ENCODE assay signal across 14 mouse cellular contexts in the genomic region with DNA sequence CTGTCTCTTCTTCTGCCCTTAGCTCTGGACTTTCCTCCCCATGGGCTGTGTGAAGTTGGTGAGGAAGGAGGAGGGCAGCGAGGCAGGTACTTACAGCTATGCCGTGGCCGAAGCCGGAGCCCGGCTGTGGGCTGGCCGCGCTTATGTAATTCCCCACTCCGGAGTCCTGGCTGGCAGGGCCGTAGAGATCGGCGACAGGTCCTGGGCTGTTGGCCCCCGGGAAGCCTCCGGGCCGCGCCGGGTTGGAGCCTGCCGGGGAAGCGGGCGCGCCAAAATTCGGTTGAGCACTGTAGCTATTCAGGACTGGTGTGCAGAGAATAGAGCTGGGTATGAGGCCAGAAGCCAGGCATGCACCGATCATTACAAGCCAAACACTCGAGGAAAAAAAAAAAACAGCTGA. TPM values are rescaled to one million over a fixed set of nuclear protein-coding genes. Genes with fewer than 3 reads are reported as not detected.
DNase-seq lines count a peak whose midpoint lies in the region; ATAC-seq and TF ChIP-seq lines count a peak whose summit lies in the region.
"Had no signal": no experiment of that assay in that cellular context is flagged by ENCODE, and none has a peak within 500 bp of the region (broad histone marks: within the 10 kb centered on the region; RNA-seq: fewer than 3 reads in every experiment).

No protein-coding gene starts in this region.

- no peak overlapping the region for H3K4me2 ChIP-seq in hindbrain, embryonic 14.5 days (replicated peaks)
- H3K4me2 ChIP-seq in midbrain, postnatal 0 days (ENCODE audit: low read depth, low read length, poor library complexity, severe bottlenecking): peak overlapping the region; percentile 40
- H3K4me2 ChIP-seq: embryonic facial prominence, embryonic 15.5 days had no signal

- no peaks in the 10 kb centered on the region for H3K9me3 ChIP-seq in hindbrain, embryonic 14.5 days (ENCODE audit: control insufficient read depth, low read length)
- no peaks in the 10 kb centered on the region for H3K9me3 ChIP-seq in midbrain, postnatal 0 days (ENCODE audit: low read length)
- H3K9me3 ChIP-seq: embryonic facial prominence, embryonic 15.5 days had no signal

- no peak for TF ChIP-seq CTCF in midbrain, postnatal 0 days (IDR thresholded peaks at IDR 0.05)

- no peaks in the 10 kb centered on the region for H3K27me3 ChIP-seq in hindbrain, embryonic 14.5 days (ENCODE audit: control insufficient read depth, insufficient read depth, low read length)
- H3K27me3 ChIP-seq in midbrain, postnatal 0 days (ENCODE audit: insufficient read depth, low read length): no peaks in the 10 kb centered on the region
- H3K27me3 ChIP-seq: embryonic facial prominence, embryonic 15.5 days had no signal

- H3K4me1 ChIP-seq in hindbrain, embryonic 14.5 days (replicated peaks; ENCODE audit: control insufficient read depth, insufficient read depth, low read length): peaks cover 12% of the 10 kb centered on the region
- peaks cover 6% of the 10 kb centered on the region; the same call in 1 of the 2 replicates for H3K4me1 ChIP-seq in midbrain, postnatal 0 days (ENCODE audit: insufficient read depth, low read length)
- H3K4me1 ChIP-seq: embryonic facial prominence, embryonic 15.5 days had no signal

- no peak overlapping the region for H3K4me3 ChIP-seq in hindbrain, embryonic 14.5 days (replicated peaks; ENCODE audit: low read length)
- H3K4me3 ChIP-seq in midbrain, postnatal 0 days (ENCODE audit: low read depth, low read length): no peak overlapping the region
- H3K4me3 ChIP-seq: embryonic facial prominence, embryonic 15.5 days; left cerebral cortex, adult 2 months; myocyte had no signal

- H3K36me3 ChIP-seq in hindbrain, embryonic 14.5 days (replicated peaks; ENCODE audit: control insufficient read depth, insufficient read depth): peaks cover 10% of the 10 kb centered on the region; the same call in 1 of the 2 replicates
- H3K36me3 ChIP-seq in midbrain, postnatal 0 days (ENCODE audit: insufficient read depth, low read length): 0 out of 2 replicates have a peak, but pooled peaks cover 2% of the 10 kb centered on the region
- H3K36me3 ChIP-seq: embryonic facial prominence, embryonic 15.5 days had no signal

- peak; percentile 61 to 65 for DNase-seq in right cerebral cortex, postnatal 10 days (ENCODE audit: low spot score in 2 of 2)
- no peak for DNase-seq in right cerebral cortex, postnatal 25 days
- DNase-seq in cerebellum, postnatal 36 days: peak; percentile 67 to 71
- no peak for DNase-seq in hindbrain, embryonic 14.5 days (ENCODE audit: low spot score)
- no peak for DNase-seq in midbrain, postnatal 0 days (ENCODE audit: low spot score)
- no peak for DNase-seq in urinary bladder, adult 18-20 months (ENCODE audit: low spot score in 2 of 2)
- no peak for DNase-seq in embryo, embryonic 10 days (ENCODE audit: low spot score)
- DNase-seq in urinary bladder, adult 2 months (ENCODE audit: low spot score): no peak
- DNase-seq: adrenal gland, postnatal 14 days; thymus, adult 2 months had no signal

- H3K27ac ChIP-seq in hindbrain, embryonic 14.5 days: peak overlapping the region; percentile 56; the same call in 1 of the 2 replicates
- no peak overlapping the region for H3K27ac ChIP-seq in midbrain, postnatal 0 days (ENCODE audit: low read depth, low read length)
- H3K27ac ChIP-seq: embryonic facial prominence, embryonic 15.5 days; left cerebral cortex, adult 2 months had no signal

- 43% methylated on average over 23 of the region's 23 CpGs for WGBS in hindbrain, embryonic 14.5 days
- 17% methylated on average over 23 of the region's 23 CpGs for WGBS in midbrain, postnatal 0 days

- 0 out of 2 replicates have a peak overlapping the region, but pooled peaks have one; percentile 3 for H3K9ac ChIP-seq in hindbrain, embryonic 14.5 days
- H3K9ac ChIP-seq in midbrain, postnatal 0 days (replicated peaks; ENCODE audit: low read length, poor library complexity, severe bottlenecking): no peak overlapping the region; the same call in 1 of the 2 replicates
- H3K9ac ChIP-seq: embryonic facial prominence, embryonic 15.5 days had no signal

- ATAC-seq in hindbrain, embryonic 14.5 days (ENCODE audit: low FRiP score): 0 out of 2 replicates have a peak, but pooled peaks have one; percentile 13
- ATAC-seq in midbrain, postnatal 0 days (ENCODE audit: low FRiP score): no peak

RNA-seq across cellular contexts. Expression of a gene that starts 54.8 kb away (rescaled TPM):
- 0.37 TPM in 1 of 2 replicates, not detected in the other for polyA plus RNA-seq in hindbrain, embryonic 14.5 days (2014; fragmentation: Nextera tagmentation; extraction: Ambion mirVana)
- total RNA-seq in midbrain, postnatal 0 days (2014; rRNA removed): not detected in 2 replicates
- polyA plus RNA-seq in midbrain, postnatal 0 days (2015; fragmentation: Nextera tagmentation; extraction: Ambion mirVana): 0.12 TPM in 1 of 2 replicates, not detected in the other
- polyA plus RNA-seq in urinary bladder, adult 2 months (2012; rRNA removed): not detected in 2 replicates
- total RNA-seq: adrenal gland, postnatal 14 days; granulocyte monocyte progenitor cell, adult 5-6 weeks; left cerebral cortex, adult 2 months had no signal
- polyA plus RNA-seq: embryonic facial prominence, embryonic 15.5 days; myocyte; thymus, adult 2 months had no signal

Comparison
In these comparisons a context has a peak if more than half of its experiments do, and no peak if none do; other contexts are left out.
1. DNase-seq: peak in right cerebral cortex, postnatal 10 days (2 of 2) and cerebellum, postnatal 36 days (2 of 2); none in right cerebral cortex, postnatal 25 days (single experiment), hindbrain, embryonic 14.5 days (single experiment), midbrain, postnatal 0 days (single experiment), urinary bladder, adult 18-20 months (0 of 2), embryo, embryonic 10 days (single experiment) and urinary bladder, adult 2 months (single experiment).